Mouse (Mus musculus) CD4-positive, CD25-positive, alpha-beta regulatory T cell, adult 4 months (primary cell): ENCODE data around the gene Myo10. TPM values are rescaled to one million over a fixed set of nuclear protein-coding genes. Genes with fewer than 3 reads are reported as not detected.

Experiments
- ATAC-seq: one replicate; pipeline ENCODE4 v1.8.0; 2017
- polyA plus RNA-seq, 2 experiments: library from polyadenylated mRNA; unstranded; fragments of 100-300 nt; shearing (Covaris generic); gene quantifications; one replicate each; pipeline ENCODE4 v1.2.1; 2017

The Myo10 gene
- polyA plus RNA-seq, 2 experiments from 2014 or later = 0.30 to 0.75 TPM

GRCm38 (mm10) chr15:25652933-25653332 lies 30.6 kb downstream of the Myo10 start:
- ATAC-seq = no peak

DNA sequence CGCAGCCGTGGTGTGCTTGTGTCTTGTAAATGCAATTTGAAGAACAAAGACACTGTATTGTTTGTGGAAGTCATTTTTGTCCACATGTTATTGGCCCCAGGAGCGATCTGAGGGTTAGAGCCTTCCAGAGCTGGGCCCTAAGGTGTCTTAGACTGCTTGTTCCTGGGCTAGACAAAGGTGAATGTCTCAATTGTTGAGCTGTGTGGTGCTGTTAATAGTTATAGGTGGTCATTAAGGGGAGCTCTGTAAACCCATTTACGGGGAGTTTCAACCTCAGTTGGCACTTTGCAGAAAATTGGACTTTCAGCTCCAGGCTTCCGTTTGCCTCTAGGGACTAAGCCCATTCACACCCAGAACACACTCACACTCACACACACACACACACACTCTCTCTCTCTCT lies 31.4 kb downstream of the Myo10 start:
- no peak for ATAC-seq

- no peak for ATAC-seq
These were observed 40.7 kb downstream of the Myo10 start for GRCm38 (mm10) chr15:25662833-25663519.

DNA sequence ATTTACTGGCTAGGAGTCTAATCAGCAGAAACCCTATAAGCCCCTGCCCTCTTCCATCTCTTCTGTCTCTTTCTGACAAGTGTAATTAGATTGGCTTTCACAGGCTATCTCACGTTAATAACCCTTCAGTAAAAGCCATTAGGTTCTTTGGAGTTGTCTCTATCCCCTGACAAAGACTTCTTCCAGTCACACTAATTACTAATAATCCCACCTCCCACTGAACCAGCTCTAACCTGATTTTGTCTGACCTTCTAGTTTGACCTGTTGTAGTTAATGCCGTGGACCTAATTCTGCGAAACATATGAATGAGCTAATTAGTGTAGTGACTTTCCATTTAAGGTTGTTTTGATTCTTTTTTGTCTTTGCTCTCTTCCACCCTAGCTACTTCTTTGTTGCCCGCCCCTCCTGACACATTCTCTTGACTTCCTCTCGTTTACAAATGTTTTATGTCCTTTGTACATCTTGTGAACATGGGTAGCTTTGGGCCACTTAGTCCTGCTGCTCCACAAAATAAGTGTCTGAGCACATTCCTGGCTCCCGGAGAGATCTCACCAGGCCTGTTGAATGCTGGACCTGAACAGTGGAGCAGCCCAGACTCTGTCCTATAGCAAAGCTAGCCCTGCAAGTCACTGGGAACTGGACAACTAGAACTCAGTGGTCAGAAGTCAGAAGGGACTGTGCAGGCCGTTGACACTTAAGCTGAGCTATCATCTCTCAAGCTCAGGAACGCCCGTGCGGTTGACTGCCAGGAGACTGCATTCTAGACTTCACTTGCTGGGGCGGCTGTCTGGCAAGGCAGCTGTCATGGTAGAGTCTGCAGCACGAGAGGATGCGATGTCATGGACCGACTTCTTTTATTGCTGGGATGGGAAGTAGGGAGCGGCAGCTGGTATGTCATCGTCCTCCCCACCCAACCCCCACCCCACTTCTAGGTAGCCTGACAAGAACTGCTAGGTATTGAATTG lies 47.2 kb downstream of the Myo10 start:
- ATAC-seq = no peak

GRCm38 (mm10) chr15:25673231-25673980 lies 51.1 kb downstream of the Myo10 start:
- ATAC-seq = peak; percentile 32

GRCm38 (mm10) chr15:25674099-25674931 lies 52.0 kb downstream of the Myo10 start:
- ATAC-seq = no peak

- ATAC-seq = no peak
These were observed 52.6 kb downstream of the Myo10 start for GRCm38 (mm10) chr15:25674932-25675250.

DNA sequence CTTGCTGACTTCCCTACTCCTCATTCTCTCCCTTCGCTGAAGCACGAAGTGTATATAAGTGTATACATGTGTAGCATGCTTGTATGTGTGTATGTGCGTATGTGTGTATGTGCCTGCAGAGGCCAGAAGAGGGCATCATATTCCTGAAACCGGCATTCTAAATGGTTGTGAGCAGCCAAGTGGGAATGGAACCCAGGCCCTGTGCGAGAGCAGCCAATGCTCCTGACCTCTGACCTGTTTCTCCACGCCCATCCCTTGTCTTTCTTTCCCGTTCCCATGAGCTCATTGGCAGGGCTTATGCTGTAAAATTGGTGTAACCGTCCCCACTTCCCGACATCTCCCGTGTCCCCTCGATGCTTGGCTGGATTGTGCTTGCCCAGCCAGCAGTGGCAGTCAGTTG lies 53.0 kb downstream of the Myo10 start:
- no peak for ATAC-seq

- no peak for ATAC-seq
These were observed 53.9 kb downstream of the Myo10 start for GRCm38 (mm10) chr15:25676056-25676785.

DNA sequence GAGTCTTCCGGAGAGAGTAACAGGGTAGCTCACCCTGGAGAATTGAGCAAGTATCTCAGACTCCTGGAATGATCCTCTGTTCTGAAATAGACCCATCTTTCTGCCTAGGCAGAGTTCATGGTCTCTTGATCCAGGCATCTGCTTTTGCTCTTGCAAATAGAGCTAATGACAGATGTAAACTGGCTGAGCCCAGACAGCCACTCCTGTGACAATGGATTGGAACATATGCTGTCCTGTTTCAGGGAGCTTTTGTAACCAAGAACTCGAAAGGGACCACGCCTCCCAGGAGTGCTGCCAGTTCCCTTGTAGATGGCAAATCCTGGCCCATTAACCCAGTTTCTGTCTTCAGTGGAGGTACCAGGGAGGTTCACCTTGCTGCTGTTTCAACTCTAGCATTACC lies 56.8 kb downstream of the Myo10 start:
- no peak for ATAC-seq

DNA sequence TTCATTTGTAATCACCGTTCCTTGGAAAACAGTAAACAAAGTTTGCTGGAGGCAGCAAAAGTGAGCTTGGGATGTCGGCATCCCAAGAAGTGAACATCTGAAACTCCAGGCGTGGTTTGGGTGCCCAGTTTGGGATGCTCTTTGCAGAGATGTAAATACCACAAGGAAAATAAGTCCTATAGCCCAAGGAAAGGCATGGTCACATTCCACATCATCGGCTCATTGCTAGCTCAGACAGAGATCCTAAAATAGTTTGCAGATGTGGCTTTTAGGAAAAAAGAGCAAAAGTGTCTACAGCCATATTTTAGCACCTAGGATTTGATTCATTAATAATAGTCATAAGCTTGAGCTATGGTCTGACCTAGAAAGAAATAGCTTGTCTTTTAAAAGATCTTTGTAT lies 57.3 kb downstream of the Myo10 start:
- ATAC-seq = no peak

GRCm38 (mm10) chr15:25680269-25680818 lies 58.0 kb downstream of the Myo10 start:
- no peak for ATAC-seq

GRCm38 (mm10) chr15:25682953-25683507 lies 60.7 kb downstream of the Myo10 start:
- no peak for ATAC-seq

DNA sequence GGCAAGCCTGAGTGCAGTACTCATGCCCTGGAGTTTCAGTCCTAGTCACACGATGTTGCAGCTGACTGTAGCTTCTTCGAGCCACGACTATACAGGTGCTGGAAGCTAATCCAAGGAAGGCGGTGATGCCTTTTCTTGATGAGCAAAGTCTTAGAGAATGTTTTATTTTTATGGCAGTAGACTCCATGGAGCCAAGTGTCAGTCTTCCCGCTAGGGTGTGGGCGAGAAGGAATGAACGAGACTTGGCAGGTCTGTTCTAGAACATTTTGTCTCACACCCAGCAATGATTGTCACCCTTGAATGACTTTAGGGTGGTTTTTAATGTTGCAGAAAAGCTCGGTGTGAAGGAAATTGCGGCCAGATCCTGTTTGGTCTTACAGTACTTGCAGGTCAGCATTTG lies 62.9 kb downstream of the Myo10 start:
- no peak for ATAC-seq

- no peak for ATAC-seq
These were observed 66.3 kb downstream of the Myo10 start for GRCm38 (mm10) chr15:25688424-25689283.

- ATAC-seq = no peak
These were observed 67.2 kb downstream of the Myo10 start for GRCm38 (mm10) chr15:25689477-25689876.

GRCm38 (mm10) chr15:25690066-25690745 lies 67.9 kb downstream of the Myo10 start:
- no peak for ATAC-seq

- ATAC-seq = no peak
These were observed 68.4 kb downstream of the Myo10 start for GRCm38 (mm10) chr15:25690746-25691105.

GRCm38 (mm10) chr15:25692254-25692950 lies 70.1 kb downstream of the Myo10 start:
- ATAC-seq = peak; percentile 43
